Comparison of ENCODE assay signal across 18 mouse cellular contexts in genomic region chr5:30109899-30110298, GRCm38 (mm10). TPM values are rescaled to one million over a fixed set of nuclear protein-coding genes. Genes with fewer than 3 reads are reported as not detected.
DNase-seq lines count a peak whose midpoint lies in the region; ATAC-seq lines count a peak whose summit lies in the region.
"Had no signal": no experiment of that assay in that cellular context is flagged by ENCODE, and none has a peak within 500 bp of the region (broad histone marks: within the 10 kb centered on the region; RNA-seq: fewer than 3 reads in every experiment).

No protein-coding gene starts in this region.

- no peak overlapping the region for H3K4me2 ChIP-seq in kidney, embryonic 16.5 days (replicated peaks; ENCODE audit: low read depth, low read length)
- peak overlapping the region; percentile 48 for H3K4me2 ChIP-seq in hindbrain, embryonic 12.5 days (replicated peaks)
- peak overlapping the region; percentile 52; the same call in 1 of the 2 replicates for H3K4me2 ChIP-seq in limb, embryonic 12.5 days

- peaks cover 41% of the 10 kb centered on the region for H3K27me3 ChIP-seq in kidney, embryonic 16.5 days (ENCODE audit: insufficient read depth, low read length)
- H3K27me3 ChIP-seq in hindbrain, embryonic 12.5 days, result peaks cover 48% of the 10 kb centered on the region
- H3K27me3 ChIP-seq in limb, embryonic 12.5 days, result peaks cover 98% of the 10 kb centered on the region

- H3K4me1 ChIP-seq in kidney, embryonic 16.5 days (ENCODE audit: insufficient read depth, low read length), result peaks cover 55% of the 10 kb centered on the region
- H3K4me1 ChIP-seq in hindbrain, embryonic 12.5 days, result peaks cover 81% of the 10 kb centered on the region
- peaks cover 60% of the 10 kb centered on the region for H3K4me1 ChIP-seq in limb, embryonic 12.5 days (replicated peaks)

- 43% methylated on average over 2 of the region's 2 CpGs for WGBS in kidney, embryonic 16.5 days
- WGBS in hindbrain, embryonic 12.5 days, result 30% methylated on average over 2 of the region's 2 CpGs
- WGBS in limb, embryonic 12.5 days, result 33% methylated on average over 2 of the region's 2 CpGs

- no peak for ATAC-seq in kidney, embryonic 16.5 days (ENCODE audit: low FRiP score, low TSS enrichment)
- no peak for ATAC-seq in hindbrain, embryonic 12.5 days (ENCODE audit: low FRiP score)
- no peak for ATAC-seq in limb, embryonic 12.5 days (ENCODE audit: insufficient number of reproducible peaks, insufficient read depth, low FRiP score, low TSS enrichment, low read depth)

- H3K4me3 ChIP-seq in kidney, embryonic 16.5 days (ENCODE audit: low read length), result no peak overlapping the region
- H3K4me3 ChIP-seq in hindbrain, embryonic 12.5 days, result no peak overlapping the region
- H3K4me3 ChIP-seq in limb, embryonic 12.5 days (replicated peaks), result no peak overlapping the region
- H3K4me3 ChIP-seq: heart, embryonic 15.5 days had no signal

- H3K27ac ChIP-seq in kidney, embryonic 16.5 days (ENCODE audit: low read length), result 0 out of 2 replicates have a peak overlapping the region, but pooled peaks have one; percentile 9
- H3K27ac ChIP-seq in hindbrain, embryonic 12.5 days, result peak overlapping the region; percentile 80
- no peak overlapping the region for H3K27ac ChIP-seq in limb, embryonic 12.5 days
- H3K27ac ChIP-seq: heart, embryonic 15.5 days; liver, embryonic 14.5 days had no signal

- no peak overlapping the region for H3K9ac ChIP-seq in kidney, embryonic 16.5 days (replicated peaks; ENCODE audit: low read length)
- no peak overlapping the region for H3K9ac ChIP-seq in hindbrain, embryonic 12.5 days
- H3K9ac ChIP-seq in limb, embryonic 12.5 days (replicated peaks), result no peak overlapping the region
- H3K9ac ChIP-seq: heart, embryonic 15.5 days; liver, embryonic 14.5 days had no signal

- peak; percentile 5 for DNase-seq in embryo, embryonic 10.5 days (ENCODE audit: low spot score)
- DNase-seq in embryo, embryonic 11 days, result no peak
- no peak for DNase-seq in kidney, postnatal 25 days
- DNase-seq in ovary, postnatal 10 days (ENCODE audit: low spot score), result no peak
- no peak for DNase-seq in gastrocnemius, adult 8-10 months (ENCODE audit: low spot score in 2 of 2)
- DNase-seq: adrenal gland, adult 8-10 months; cerebellum, adult 8-10 months; layer of hippocampus, postnatal 36 days; lung, postnatal 10 days; spleen, adult 18-20 months; thymus, postnatal 4 days had no signal

- no peaks in the 10 kb centered on the region for H3K36me3 ChIP-seq in kidney, embryonic 16.5 days (ENCODE audit: insufficient read depth, low read length)
- H3K36me3 ChIP-seq in hindbrain, embryonic 12.5 days, result 0 out of 2 replicates have a peak, but pooled peaks cover 4% of the 10 kb centered on the region
- no peaks in the 10 kb centered on the region for H3K36me3 ChIP-seq in limb, embryonic 12.5 days
- H3K36me3 ChIP-seq: heart, embryonic 15.5 days had no signal

- H3K9me3 ChIP-seq in kidney, embryonic 16.5 days (ENCODE audit: low read length), result no peaks in the 10 kb centered on the region
- no peaks in the 10 kb centered on the region for H3K9me3 ChIP-seq in hindbrain, embryonic 12.5 days (replicated peaks)
- H3K9me3 ChIP-seq in limb, embryonic 12.5 days, result no peaks in the 10 kb centered on the region
- H3K9me3 ChIP-seq: heart, embryonic 15.5 days had no signal

RNA-seq across cellular contexts. Expression of gene 3110082J24Rik, which starts 4.0 kb away (rescaled TPM):
- not detected in 2 replicates for polyA plus RNA-seq in kidney, embryonic 16.5 days (2015; fragmentation: Nextera tagmentation; extraction: Ambion mirVana)
- 4.7 and 6.8 TPM in 2 replicates for polyA plus RNA-seq in hindbrain, embryonic 12.5 days (2016; fragmentation: Nextera tagmentation; extraction: Ambion mirVana)
- polyA plus RNA-seq in limb, embryonic 12.5 days (2016; fragmentation: Nextera tagmentation; extraction: Ambion mirVana), result not detected in 2 replicates
- not detected for total RNA-seq in gastrocnemius, adult 8-10 months (2022)
- total RNA-seq: adrenal gland, adult 8-10 months; gastrocnemius, postnatal 4 days; neutrophil, adult 5-6 weeks had no signal
- polyA plus RNA-seq: heart, embryonic 15.5 days; liver, embryonic 14.5 days had no signal

RNA-seq across cellular contexts. Expression of gene Garem2, which starts 4.9 kb away (rescaled TPM):
- 0.52 and 0.75 TPM in 2 replicates for polyA plus RNA-seq in kidney, embryonic 16.5 days (2015; fragmentation: Nextera tagmentation; extraction: Ambion mirVana)
- 30.3 and 31.7 TPM in 2 replicates for polyA plus RNA-seq in hindbrain, embryonic 12.5 days (2016; fragmentation: Nextera tagmentation; extraction: Ambion mirVana)
- 0.70 and 0.76 TPM in 2 replicates for polyA plus RNA-seq in limb, embryonic 12.5 days (2016; fragmentation: Nextera tagmentation; extraction: Ambion mirVana)
- total RNA-seq in gastrocnemius, adult 8-10 months (2022), result not detected
- total RNA-seq: neutrophil, adult 5-6 weeks had no signal

RNA-seq across cellular contexts. Expression of gene Tyms, which starts 36.5 kb away (rescaled TPM):
- polyA plus RNA-seq in kidney, embryonic 16.5 days (2015; fragmentation: Nextera tagmentation; extraction: Ambion mirVana), result 282 and 287 TPM in 2 replicates
- polyA plus RNA-seq in hindbrain, embryonic 12.5 days (2016; fragmentation: Nextera tagmentation; extraction: Ambion mirVana), result 146 and 164 TPM in 2 replicates
- polyA plus RNA-seq in limb, embryonic 12.5 days (2016; fragmentation: Nextera tagmentation; extraction: Ambion mirVana), result 346 and 354 TPM in 2 replicates
- 1 to 10 TPM in 1 of 4 experiments, under 1 TPM in 3; 0.51 to 1.0 (median 0.71) TPM for total RNA-seq in gastrocnemius, adult 8-10 months (2022)

RNA-seq across cellular contexts. Expression of gene Hadha, which starts 45.1 kb away (rescaled TPM):
- polyA plus RNA-seq in kidney, embryonic 16.5 days (2015; fragmentation: Nextera tagmentation; extraction: Ambion mirVana), result 170 and 179 TPM in 2 replicates
- 106 and 108 TPM in 2 replicates for polyA plus RNA-seq in hindbrain, embryonic 12.5 days (2016; fragmentation: Nextera tagmentation; extraction: Ambion mirVana)
- polyA plus RNA-seq in limb, embryonic 12.5 days (2016; fragmentation: Nextera tagmentation; extraction: Ambion mirVana), result 119 and 126 TPM in 2 replicates
- 100 to 1,000 TPM; 282 to 349 (median 303) TPM for total RNA-seq in gastrocnemius, adult 8-10 months (2022)

RNA-seq across cellular contexts. Expression of gene Hadhb, which starts 45.1 kb away (rescaled TPM):
- 169 and 194 TPM in 2 replicates for polyA plus RNA-seq in kidney, embryonic 16.5 days (2015; fragmentation: Nextera tagmentation; extraction: Ambion mirVana)
- polyA plus RNA-seq in hindbrain, embryonic 12.5 days (2016; fragmentation: Nextera tagmentation; extraction: Ambion mirVana), result 84.8 and 87.7 TPM in 2 replicates
- polyA plus RNA-seq in limb, embryonic 12.5 days (2016; fragmentation: Nextera tagmentation; extraction: Ambion mirVana), result 118 and 124 TPM in 2 replicates
- 100 to 1,000 TPM; 363 to 499 (median 389) TPM for total RNA-seq in gastrocnemius, adult 8-10 months (2022)

Comparison
In these comparisons a context has a peak if more than half of its experiments do, and no peak if none do; other contexts are left out.
1. RNA of gene Garem2, which starts 4.9 kb away (polyA plus RNA-seq): 30.3 to 31.7 TPM in hindbrain, embryonic 12.5 days; 0.70 to 0.76 TPM in limb, embryonic 12.5 days and 0.52 to 0.75 TPM in kidney, embryonic 16.5 days; every median in the first group is over 10 times any median in the second.